Mouse (Mus musculus) gonadal fat pad, adult 2 months (tissue): Measurements from ENCODE around the gene Prame. TPM values are rescaled to one million over a fixed set of nuclear protein-coding genes. Genes with fewer than 3 reads are reported as not detected.
"Not testable (repeated sequence)": the region's sequence is repeated elsewhere in the genome, so short reads cannot be mapped to it uniquely, and the experiment has no call there.

Experiments used
- DNase-seq: peaks from one replicate; pipeline ENCODE4 v3.0.0-alpha.2; 2012; ENCODE audit warnings: low read depth
- polyA plus RNA-seq: library from polyadenylated mRNA; depleted of rRNA; stranded (reverse); fragments of >200 nt; gene quantifications from 2 replicates; pipeline ENCODE4 v1.2.3, GENCODE M21; 2012; rRNA removed

Gene Prame
- 0.16 TPM in 1 of 2 replicates, not detected in the other for polyA plus RNA-seq

GRCm38 (mm10) chrX:135627605-135628004 is at the start of gene Prame:
Gene Prame, minus strand, starts transcription at chrX:135627705.
- DNase-seq = no peak

DNA sequence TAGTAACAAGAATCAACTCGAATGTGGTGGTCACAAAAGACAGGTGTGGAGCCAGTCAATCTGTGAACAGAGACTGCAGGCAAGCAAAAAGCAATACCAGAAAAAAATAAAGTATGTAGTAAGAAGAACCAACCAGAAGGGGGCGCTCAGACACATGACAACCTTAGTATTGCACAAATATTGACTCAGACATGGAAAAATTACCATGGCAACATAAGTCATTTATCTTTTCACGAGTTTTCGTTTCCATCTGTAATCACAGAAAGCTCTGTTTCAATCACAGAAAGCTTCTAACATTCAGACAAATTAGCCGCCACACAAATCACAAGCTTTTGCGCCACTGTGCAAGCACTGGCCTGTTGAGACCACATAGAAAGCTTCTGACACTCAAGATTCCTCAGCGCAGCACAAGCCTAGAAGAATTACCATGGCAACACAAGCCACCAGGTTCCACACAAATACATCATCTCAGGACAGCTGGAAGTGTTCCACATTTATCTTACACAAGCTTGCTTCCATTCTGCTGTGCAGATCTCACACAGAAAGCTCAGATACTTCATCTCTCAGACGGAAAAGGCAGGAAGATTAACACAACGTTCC is 24.8 kb upstream of the Prame start:
- DNase-seq = no peak

GRCm38 (mm10) chrX:135601298-135602029 is 26.0 kb downstream of the Prame start:
- DNase-seq = not testable (repeated sequence)

DNA sequence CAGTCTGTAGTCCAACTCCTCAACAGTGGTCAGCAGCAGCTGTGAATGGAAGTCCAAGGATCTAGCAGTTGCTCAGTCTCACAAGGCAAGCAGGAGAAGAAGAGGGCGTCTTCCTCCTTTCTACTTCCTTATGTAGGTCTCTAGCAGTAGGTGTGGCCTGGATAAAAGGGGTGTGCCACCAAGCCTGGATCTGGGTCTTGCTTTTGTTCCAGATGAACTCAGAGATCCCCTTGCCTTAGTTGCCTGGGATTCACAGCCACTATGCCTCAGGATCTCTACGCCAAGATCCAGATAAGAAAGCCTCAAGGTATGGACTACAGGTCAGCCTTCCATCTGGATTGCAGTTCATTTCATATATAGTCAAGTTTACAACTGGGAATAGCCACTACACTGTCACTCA is 28.8 kb downstream of the Prame start, which contains the start of gene Nxf7:
TSS of gene Nxf7 (minus strand) at position 101 of the 400 bp plus-strand sequence.
- DNase-seq = no peak

DNA sequence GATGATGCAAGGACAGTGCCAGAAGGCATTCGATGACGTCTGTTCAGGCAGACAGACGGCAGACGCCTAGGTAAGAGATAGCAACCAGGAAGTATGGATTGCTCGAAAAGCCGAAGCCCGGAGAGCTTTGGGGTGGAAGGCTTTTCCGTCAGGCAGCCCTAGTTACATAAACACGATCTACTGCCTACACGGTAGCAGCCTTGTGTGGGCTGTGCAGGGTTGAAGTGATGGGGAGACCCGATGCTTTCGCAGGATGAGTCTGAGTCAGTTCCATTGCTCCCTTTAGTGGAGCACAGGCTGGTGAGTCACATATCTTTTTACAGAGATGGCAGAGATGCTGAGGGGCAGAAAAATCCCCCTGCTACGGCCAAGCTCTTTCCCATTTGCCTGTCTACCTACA is 29.4 kb downstream of the Prame start:
- no peak for DNase-seq

- no peak for DNase-seq
Measured at GRCm38 (mm10) chrX:135576412-135576811, 51.1 kb downstream of the Prame start.

GRCm38 (mm10) chrX:135574958-135575628 is 52.4 kb downstream of the Prame start:
- not testable (repeated sequence) for DNase-seq

- DNase-seq = not testable (repeated sequence)
Measured at GRCm38 (mm10) chrX:135574261-135574957, 53.1 kb downstream of the Prame start.

DNA sequence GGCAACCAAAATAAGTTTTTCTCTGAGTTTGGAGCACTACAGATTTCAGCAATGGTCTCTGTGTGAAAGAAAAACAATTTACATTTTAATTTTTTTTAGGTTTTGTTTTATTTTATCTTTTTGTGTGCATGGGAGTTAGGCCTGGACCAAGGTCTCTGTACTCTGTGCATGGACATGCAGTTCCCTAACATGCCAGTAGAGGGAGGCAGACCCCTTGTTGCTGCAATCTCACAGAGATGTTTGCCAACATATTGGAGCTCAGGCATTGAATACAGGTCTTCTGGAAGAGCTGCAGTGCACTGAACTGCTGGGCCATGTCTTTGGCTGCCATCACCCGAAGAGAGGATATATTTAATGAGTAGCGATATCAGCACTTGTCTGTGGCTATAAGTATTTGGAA is 58.0 kb downstream of the Prame start:
- not testable (repeated sequence) for DNase-seq

DNA sequence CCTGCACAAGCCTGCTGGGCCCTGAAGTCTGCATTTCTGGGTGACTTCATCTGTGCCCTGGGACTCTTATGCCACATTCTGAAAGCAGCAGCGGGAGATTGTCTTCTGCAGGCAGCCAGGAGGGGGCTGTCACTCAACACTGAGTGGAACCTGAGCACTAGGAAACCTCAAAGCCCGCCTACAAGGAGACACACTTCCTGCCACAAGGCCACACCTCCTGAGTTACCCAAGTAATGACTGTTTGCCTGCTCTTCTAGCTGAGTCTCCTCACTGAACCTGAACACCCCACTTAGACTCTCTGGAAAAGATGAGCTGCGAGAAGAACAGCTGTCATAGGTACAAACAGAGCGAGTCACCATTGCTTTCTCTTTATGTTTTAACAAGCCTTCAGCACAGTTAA is 62.6 kb downstream of the Prame start:
- not testable (repeated sequence) for DNase-seq

Other genes with a start within 250 kb of the Prame start
- not detected in 2 replicates for gene Gm7903, start 193.9 kb downstream of the Prame start, polyA plus RNA-seq
- not detected in 2 replicates for gene AV320801, start 133.1 kb downstream of the Prame start, polyA plus RNA-seq
- 0.30 and 0.46 TPM in 2 replicates for gene Nxf7, start 28.9 kb downstream of the Prame start, polyA plus RNA-seq
- 0.07 TPM in 1 of 2 replicates, not detected in the other for gene Tcp11x2, start 66.1 kb upstream of the Prame start, polyA plus RNA-seq
- gene Tmsb15a, start 97.6 kb upstream of the Prame start, polyA plus RNA-seq = not detected in 2 replicates
- 2.2 and 3.3 TPM in 2 replicates for gene Armcx5, start 115.0 kb upstream of the Prame start, polyA plus RNA-seq
- gene Gprasp1, start 115.0 kb upstream of the Prame start, polyA plus RNA-seq = 16.2 and 18.7 TPM in 2 replicates
- gene Bhlhb9, start 169.9 kb upstream of the Prame start, polyA plus RNA-seq = 7.4 and 9.4 TPM in 2 replicates
- gene Gprasp2, start 211.3 kb upstream of the Prame start, polyA plus RNA-seq = 8.6 and 9.0 TPM in 2 replicates